Mouse (Mus musculus): ENCODE measurements at regions not wholly inside any gene's neighbourhood (a gene's known extent, or its start where the extent isn't known, plus 50 kb on each side); places are given as distances from the start of the nearest gene placed in this dataset.

GRCm38 (mm10) chr4:8957771-8958170 lies 718.9 kb upstream of the Car8 start:
- Histone ChIP-seq H3K4me1 (ENCODE audit: control insufficient read depth, insufficient read depth, low read length) (peaks cover 30% of the 10 kb centered on the region), H3K27ac (ENCODE audit: low read depth, low read length) (peak overlapping the region; percentile 24; the same call in 1 of the 2 replicates), H3K4me2 (ENCODE audit: low read depth) (no peak overlapping the region), H3K27me3 (ENCODE audit: control insufficient read depth, insufficient read depth, low read length) (no peaks in the 10 kb centered on the region), H3K4me3 (ENCODE audit: low read depth, low read length) (no peak overlapping the region), H3K9ac (ENCODE audit: low read length) (no peak overlapping the region), H3K9me3 (ENCODE audit: control insufficient read depth, low read length) (no peaks in the 10 kb centered on the region), H3K36me3 (ENCODE audit: control insufficient read depth, insufficient read depth, low read length) (no peaks in the 10 kb centered on the region)
- DNase-seq (ENCODE audit: low spot score), result peak; percentile 25
- WGBS, result 4% methylated on average over 6 of the region's 6 CpGs
- peak; percentile 53 for ATAC-seq (ENCODE audit: insufficient read depth, low FRiP score, low TSS enrichment)

GRCm38 (mm10) chr4:8957023-8957343 lies 718.1 kb upstream of the Car8 start:
- WGBS, result 25% methylated on average over 5 of the region's 5 CpGs
- peaks cover 29% of the 10 kb centered on the region for H3K4me1 ChIP-seq (ENCODE audit: control insufficient read depth, insufficient read depth, low read length)
- H3K36me3 ChIP-seq (ENCODE audit: control insufficient read depth, insufficient read depth, low read length), result no peaks in the 10 kb centered on the region
- no peaks in the 10 kb centered on the region for H3K9me3 ChIP-seq (ENCODE audit: control insufficient read depth, low read length)
- H3K4me2 ChIP-seq (ENCODE audit: low read depth), result no peak overlapping the region
- H3K27me3 ChIP-seq (ENCODE audit: control insufficient read depth, insufficient read depth, low read length), result no peaks in the 10 kb centered on the region
- no peak; the same call in 1 of the 2 replicates for ATAC-seq (ENCODE audit: insufficient read depth, low FRiP score, low TSS enrichment)
- H3K4me3 ChIP-seq (ENCODE audit: low read depth, low read length), result no peak overlapping the region
- DNase-seq (ENCODE audit: low spot score), result no peak
- H3K9ac ChIP-seq (ENCODE audit: low read length), result no peak overlapping the region
- peak overlapping the region; percentile 55 for H3K27ac ChIP-seq (ENCODE audit: low read depth, low read length)

GRCm38 (mm10) chr4:8956312-8957022 lies 717.6 kb upstream of the Car8 start:
- WGBS, result 22% methylated on average over 9 of the region's 9 CpGs
- Histone ChIP-seq H3K9me3 (ENCODE audit: control insufficient read depth, low read length) (no peaks in the 10 kb centered on the region), H3K4me2 (ENCODE audit: low read depth) (no peak overlapping the region), H3K4me1 (ENCODE audit: control insufficient read depth, insufficient read depth, low read length) (peaks cover 27% of the 10 kb centered on the region), H3K27ac (ENCODE audit: low read depth, low read length) (peak overlapping the region; percentile 55), H3K9ac (ENCODE audit: low read length) (no peak overlapping the region), H3K36me3 (ENCODE audit: control insufficient read depth, insufficient read depth, low read length) (no peaks in the 10 kb centered on the region), H3K27me3 (ENCODE audit: control insufficient read depth, insufficient read depth, low read length) (no peaks in the 10 kb centered on the region), H3K4me3 (ENCODE audit: low read depth, low read length) (no peak overlapping the region)
- ATAC-seq (ENCODE audit: insufficient read depth, low FRiP score, low TSS enrichment) (peak; percentile 51), DNase-seq (ENCODE audit: low spot score) (peak; percentile 37)

GRCm38 (mm10) chr4:8955306-8955705 lies 716.5 kb upstream of the Car8 start:
- no peaks in the 10 kb centered on the region for H3K27me3 ChIP-seq (ENCODE audit: control insufficient read depth, insufficient read depth, low read length)
- 86% methylated on average over 5 of the region's 5 CpGs for WGBS
- no peaks in the 10 kb centered on the region for H3K36me3 ChIP-seq (ENCODE audit: control insufficient read depth, insufficient read depth, low read length)
- no peak for DNase-seq (ENCODE audit: low spot score)
- H3K4me3 ChIP-seq (ENCODE audit: low read depth, low read length), result no peak overlapping the region
- H3K9ac ChIP-seq (ENCODE audit: low read length), result no peak overlapping the region
- ATAC-seq (ENCODE audit: insufficient read depth, low FRiP score, low TSS enrichment), result no peak
- H3K9me3 ChIP-seq (ENCODE audit: control insufficient read depth, low read length), result no peaks in the 10 kb centered on the region
- peaks cover 27% of the 10 kb centered on the region for H3K4me1 ChIP-seq (ENCODE audit: control insufficient read depth, insufficient read depth, low read length)
- no peak overlapping the region for H3K27ac ChIP-seq (ENCODE audit: low read depth, low read length)
- H3K4me2 ChIP-seq (ENCODE audit: low read depth), result no peak overlapping the region

GRCm38 (mm10) chr4:8954356-8954914 lies 715.6 kb upstream of the Car8 start:
- Histone ChIP-seq H3K9ac (ENCODE audit: low read length) (no peak overlapping the region), H3K27me3 (ENCODE audit: control insufficient read depth, insufficient read depth, low read length) (no peaks in the 10 kb centered on the region), H3K36me3 (ENCODE audit: control insufficient read depth, insufficient read depth, low read length) (no peaks in the 10 kb centered on the region), H3K27ac (ENCODE audit: low read depth, low read length) (no peak overlapping the region), H3K4me1 (ENCODE audit: control insufficient read depth, insufficient read depth, low read length) (peaks cover 29% of the 10 kb centered on the region), H3K4me2 (ENCODE audit: low read depth) (no peak overlapping the region), H3K4me3 (ENCODE audit: low read depth, low read length) (no peak overlapping the region), H3K9me3 (ENCODE audit: control insufficient read depth, low read length) (no peaks in the 10 kb centered on the region)
- ATAC-seq (ENCODE audit: insufficient read depth, low FRiP score, low TSS enrichment) (peak; percentile 13; the same call in 1 of the 2 replicates), DNase-seq (ENCODE audit: low spot score) (no peak)
- 19% methylated on average over 10 of the region's 10 CpGs for WGBS

GRCm38 (mm10) chr4:8953181-8953580 lies 714.3 kb upstream of the Car8 start:
- Histone ChIP-seq H3K4me1 (ENCODE audit: control insufficient read depth, insufficient read depth, low read length) (peaks cover 28% of the 10 kb centered on the region), H3K27me3 (ENCODE audit: control insufficient read depth, insufficient read depth, low read length) (no peaks in the 10 kb centered on the region), H3K9me3 (ENCODE audit: control insufficient read depth, low read length) (no peaks in the 10 kb centered on the region), H3K27ac (ENCODE audit: low read depth, low read length) (no peak overlapping the region), H3K9ac (ENCODE audit: low read length) (no peak overlapping the region), H3K4me3 (ENCODE audit: low read depth, low read length) (no peak overlapping the region), H3K4me2 (ENCODE audit: low read depth) (no peak overlapping the region), H3K36me3 (ENCODE audit: control insufficient read depth, insufficient read depth, low read length) (no peaks in the 10 kb centered on the region)
- WGBS, result 89% methylated on average over 7 of the region's 7 CpGs
- no peak for ATAC-seq (ENCODE audit: insufficient read depth, low FRiP score, low TSS enrichment)
- no peak for DNase-seq (ENCODE audit: low spot score)

GRCm38 (mm10) chr4:8949951-8950350 lies 711.1 kb upstream of the Car8 start:
- H3K36me3 ChIP-seq (ENCODE audit: control insufficient read depth, insufficient read depth, low read length), result no peaks in the 10 kb centered on the region
- 28% methylated on average over 4 of the region's 4 CpGs for WGBS
- ATAC-seq (ENCODE audit: insufficient read depth, low FRiP score, low TSS enrichment), result no peak; the same call in 1 of the 2 replicates

GRCm38 (mm10) chr4:8949537-8949936 lies 710.7 kb upstream of the Car8 start:
- Histone ChIP-seq H3K27me3 (ENCODE audit: control insufficient read depth, insufficient read depth, low read length) (no peaks in the 10 kb centered on the region), H3K4me1 (ENCODE audit: control insufficient read depth, insufficient read depth, low read length) (peaks cover 5% of the 10 kb centered on the region; the same call in 1 of the 2 replicates), H3K4me2 (ENCODE audit: low read depth) (no peak overlapping the region), H3K9me3 (ENCODE audit: control insufficient read depth, low read length) (no peaks in the 10 kb centered on the region), H3K4me3 (ENCODE audit: low read depth, low read length) (no peak overlapping the region), H3K9ac (ENCODE audit: low read length) (no peak overlapping the region), H3K27ac (ENCODE audit: low read depth, low read length) (no peak overlapping the region), H3K36me3 (ENCODE audit: control insufficient read depth, insufficient read depth, low read length) (no peaks in the 10 kb centered on the region)
- no peak for ATAC-seq (ENCODE audit: insufficient read depth, low FRiP score, low TSS enrichment)
- no peak for DNase-seq (ENCODE audit: low spot score)
- 48% methylated on average over 5 of the region's 5 CpGs for WGBS

More at GRCm38 (mm10) chr4:8949951-8950350, 711.1 kb upstream of the Car8 start:
- no peak overlapping the region for H3K4me2 ChIP-seq (ENCODE audit: low read depth)
- no peak overlapping the region for H3K27ac ChIP-seq (ENCODE audit: low read depth, low read length)
- peaks cover 7% of the 10 kb centered on the region; the same call in 1 of the 2 replicates for H3K4me1 ChIP-seq (ENCODE audit: control insufficient read depth, insufficient read depth, low read length)
- H3K4me3 ChIP-seq (ENCODE audit: low read depth, low read length), result no peak overlapping the region
- DNase-seq (ENCODE audit: low spot score), result no peak
- H3K27me3 ChIP-seq (ENCODE audit: control insufficient read depth, insufficient read depth, low read length), result no peaks in the 10 kb centered on the region
- no peak overlapping the region for H3K9ac ChIP-seq (ENCODE audit: low read length)
- no peaks in the 10 kb centered on the region for H3K9me3 ChIP-seq (ENCODE audit: control insufficient read depth, low read length)

GRCm38 (mm10) chr4:8945116-8945515 lies 706.3 kb upstream of the Car8 start:
- H3K9ac ChIP-seq (ENCODE audit: low read length), result no peak overlapping the region
- H3K4me3 ChIP-seq (ENCODE audit: low read depth, low read length), result no peak overlapping the region
- ATAC-seq (ENCODE audit: insufficient read depth, low FRiP score, low TSS enrichment) (no peak), DNase-seq (ENCODE audit: low spot score) (no peak)
- H3K9me3 ChIP-seq (ENCODE audit: control insufficient read depth, low read length), result no peaks in the 10 kb centered on the region
- no peak overlapping the region for H3K4me2 ChIP-seq (ENCODE audit: low read depth)
- H3K36me3 ChIP-seq (ENCODE audit: control insufficient read depth, insufficient read depth, low read length), result no peaks in the 10 kb centered on the region
- peaks cover 2% of the 10 kb centered on the region; the same call in 1 of the 2 replicates for H3K4me1 ChIP-seq (ENCODE audit: control insufficient read depth, insufficient read depth, low read length)
- no peaks in the 10 kb centered on the region for H3K27me3 ChIP-seq (ENCODE audit: control insufficient read depth, insufficient read depth, low read length)
- 94% methylated on average over 10 of the region's 10 CpGs for WGBS
- H3K27ac ChIP-seq (ENCODE audit: low read depth, low read length), result no peak overlapping the region

Measured in neural tube, embryonic 11.5 days (tissue).